Mouse (Mus musculus): Measurements from ENCODE around the gene Scarf1.

Scarf1 gene

DNA sequence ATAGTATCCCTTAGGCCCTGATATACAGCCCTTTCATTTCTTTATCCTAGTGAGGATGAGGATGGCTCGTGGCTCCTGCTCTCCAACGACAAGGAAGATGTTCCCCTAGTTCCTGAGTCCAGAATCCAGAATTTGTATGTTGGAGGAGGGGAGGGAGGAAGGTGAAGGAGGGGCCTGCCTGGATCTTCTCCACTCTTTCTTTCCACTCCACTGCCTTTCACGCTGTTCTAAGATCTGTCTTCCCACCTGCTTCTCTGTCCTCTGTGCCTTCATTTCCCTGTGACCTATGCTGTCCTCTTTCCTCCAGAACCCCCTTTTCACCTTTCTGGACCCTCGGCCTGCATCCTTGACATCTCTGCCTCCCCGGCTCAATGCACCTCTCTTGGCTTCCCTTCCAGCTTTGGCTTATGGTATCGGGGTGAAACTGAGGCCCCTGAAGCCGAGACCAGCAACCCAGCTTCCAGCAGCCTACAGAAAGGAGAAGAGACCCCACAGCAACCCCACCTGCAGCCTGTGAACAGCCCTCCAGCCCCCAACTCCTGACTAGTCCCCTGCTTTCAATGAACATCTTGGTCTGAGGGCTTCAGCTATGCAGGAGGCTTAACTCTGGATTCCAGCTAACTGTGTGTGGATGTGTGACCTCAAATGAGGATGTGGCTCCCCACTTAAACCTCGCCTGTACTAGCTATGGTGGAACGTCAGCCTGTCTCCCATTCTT lies 880 bp upstream of the Scarf1 start:
- DNase-seq (ENCODE audit: low spot score in 2 of 2) = no peak

DNA sequence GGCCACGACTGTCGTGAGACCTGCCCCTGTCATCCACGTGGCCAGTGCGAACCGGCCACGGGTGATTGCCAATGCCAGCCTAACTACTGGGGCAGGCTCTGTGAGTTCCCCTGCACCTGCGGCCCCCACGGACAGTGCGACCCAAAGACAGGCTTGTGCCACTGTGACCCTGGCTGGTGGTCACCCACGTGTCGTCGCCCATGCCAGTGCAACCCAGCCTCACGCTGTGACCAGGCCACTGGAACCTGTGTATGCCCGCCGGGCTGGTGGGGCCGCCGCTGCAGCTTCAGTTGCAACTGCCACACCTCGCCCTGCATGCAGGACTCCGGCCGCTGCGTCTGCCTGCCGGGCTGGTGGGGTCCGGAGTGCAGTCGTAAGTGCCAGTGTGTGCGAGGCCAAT lies 1.8 kb downstream of the Scarf1 start:
- no peak for DNase-seq (ENCODE audit: low spot score in 2 of 2)

DNA sequence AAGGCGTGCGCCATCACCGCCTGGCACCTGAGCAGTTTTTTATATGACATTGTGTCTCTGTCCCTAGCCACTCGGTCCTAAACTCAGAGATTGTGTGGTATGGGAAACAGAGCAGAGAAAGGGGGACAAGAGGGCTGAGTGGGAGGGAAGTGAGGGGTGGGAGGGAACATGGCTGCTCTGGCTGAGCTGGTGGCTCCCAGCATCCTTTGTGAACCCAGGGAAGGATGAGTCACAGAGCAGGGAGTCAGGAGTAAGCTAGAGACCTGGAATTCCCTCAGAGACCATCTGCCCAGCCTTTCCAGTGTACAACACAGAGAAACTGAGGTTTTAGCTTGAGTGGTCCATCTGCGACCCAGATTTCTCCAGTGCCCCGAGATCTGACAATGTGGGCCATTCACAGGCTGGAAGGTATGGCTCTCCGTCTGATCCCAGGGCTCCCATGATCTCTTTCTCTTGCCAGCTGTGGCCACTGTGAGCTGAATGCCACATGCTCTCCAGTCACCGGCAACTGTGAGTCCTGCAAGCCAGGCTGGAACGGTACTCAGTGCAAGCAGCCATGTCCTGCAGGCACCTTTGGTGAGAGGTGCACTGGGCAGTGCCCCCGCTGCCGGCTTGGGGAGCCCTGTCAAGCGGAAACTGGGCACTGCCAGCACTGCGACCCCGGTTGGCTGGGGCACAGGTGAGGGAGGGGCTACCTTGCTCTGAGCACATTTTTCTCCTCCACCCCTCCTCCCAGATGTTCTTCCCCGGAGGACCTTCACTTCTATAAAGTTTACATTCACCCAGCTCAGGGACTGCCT lies 6.7 kb downstream of the Scarf1 start:
- no peak for DNase-seq (ENCODE audit: low spot score in 2 of 2)

DNA sequence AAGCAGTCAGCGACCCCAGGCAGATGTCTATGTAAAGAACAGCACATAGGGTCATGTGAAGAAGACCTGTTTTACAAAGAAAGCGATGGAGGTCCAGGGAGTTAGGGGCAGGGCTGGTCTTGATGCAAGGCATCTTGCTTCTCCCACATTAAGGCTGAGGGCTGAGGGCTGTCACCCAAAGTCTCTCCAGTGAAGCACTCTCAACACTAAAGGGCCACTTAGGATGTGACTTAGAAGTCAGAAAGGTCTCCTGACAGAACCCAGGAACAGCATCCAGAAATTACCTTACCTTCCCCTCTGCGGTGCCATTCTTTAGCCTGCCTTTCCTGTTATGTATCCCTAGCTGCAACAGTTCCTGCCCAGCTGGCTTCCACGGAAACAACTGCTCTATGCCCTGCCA lies 8.3 kb downstream of the Scarf1 start:
- no peak for DNase-seq (ENCODE audit: low spot score in 2 of 2)

DNA sequence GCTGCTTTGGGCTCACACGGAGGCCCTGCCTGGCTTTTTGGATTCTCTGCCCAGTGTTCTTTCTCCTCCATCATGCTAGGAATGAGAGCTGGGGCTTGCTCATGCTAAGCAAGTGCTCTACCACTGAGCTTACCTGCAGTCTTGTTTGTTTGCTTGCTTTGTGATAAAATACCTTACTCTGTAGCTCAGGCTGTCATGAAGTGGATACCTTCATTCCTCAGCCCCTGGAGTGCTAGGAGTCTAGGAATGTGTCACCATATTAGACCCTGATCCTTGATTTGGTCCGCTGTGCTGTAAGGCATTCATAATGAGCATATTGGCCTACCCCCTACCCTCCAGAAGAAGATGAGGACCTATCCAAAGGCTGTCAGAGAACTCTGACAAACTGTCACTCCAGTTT lies 9.5 kb downstream of the Scarf1 start:
- DNase-seq (ENCODE audit: low spot score in 2 of 2) = no peak

DNA sequence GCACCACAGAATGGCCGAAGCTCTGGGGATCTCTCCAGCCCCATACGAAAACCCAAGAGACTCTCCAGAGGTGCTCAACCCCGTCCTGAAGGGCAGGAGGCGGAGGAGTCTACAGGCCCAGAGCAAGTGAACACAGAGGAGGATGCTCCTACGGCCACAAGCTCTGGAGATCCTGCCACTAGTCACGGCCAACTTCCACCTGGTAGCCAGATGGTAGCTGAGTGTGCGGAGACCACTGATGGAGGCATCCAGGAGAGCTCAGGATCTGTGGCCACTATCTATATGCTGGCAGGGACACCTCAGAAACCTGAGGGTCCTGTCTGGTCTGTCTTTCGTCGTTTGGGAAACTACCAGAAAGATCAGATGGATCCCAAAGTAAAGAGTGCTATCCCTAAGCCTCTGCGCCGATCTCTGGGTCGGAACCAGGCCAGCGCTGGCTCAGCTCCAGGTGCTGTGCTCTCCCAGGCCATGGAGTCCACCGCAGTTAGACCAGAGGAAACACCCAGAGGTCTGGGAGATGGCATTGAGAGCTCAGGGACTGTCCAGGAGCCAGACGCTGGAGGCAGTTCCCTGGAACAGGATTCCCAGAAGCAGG lies 12.3 kb downstream of the Scarf1 start:
- no peak for DNase-seq (ENCODE audit: low spot score in 2 of 2)

DNA sequence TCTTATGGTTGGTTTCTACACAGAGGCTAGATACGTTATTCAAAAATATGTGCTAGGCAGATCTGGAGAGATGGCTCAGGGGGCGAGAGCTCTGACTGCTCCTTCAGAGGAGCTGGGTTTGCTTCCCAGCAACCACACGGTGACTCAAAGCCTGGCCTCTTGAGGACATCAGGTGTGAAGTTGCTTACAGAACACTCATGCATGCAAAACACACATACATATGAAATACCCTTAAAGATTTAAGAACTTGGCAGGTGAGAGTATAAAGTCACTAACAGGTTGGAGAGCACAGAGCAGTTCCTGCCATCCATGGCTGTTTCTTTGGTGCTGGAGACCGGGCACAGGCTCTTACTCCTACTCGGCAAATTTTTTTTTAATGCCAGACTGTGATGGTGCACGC lies 13.6 kb downstream of the Scarf1 start:
- DNase-seq (ENCODE audit: low spot score in 2 of 2) = no peak

DNA sequence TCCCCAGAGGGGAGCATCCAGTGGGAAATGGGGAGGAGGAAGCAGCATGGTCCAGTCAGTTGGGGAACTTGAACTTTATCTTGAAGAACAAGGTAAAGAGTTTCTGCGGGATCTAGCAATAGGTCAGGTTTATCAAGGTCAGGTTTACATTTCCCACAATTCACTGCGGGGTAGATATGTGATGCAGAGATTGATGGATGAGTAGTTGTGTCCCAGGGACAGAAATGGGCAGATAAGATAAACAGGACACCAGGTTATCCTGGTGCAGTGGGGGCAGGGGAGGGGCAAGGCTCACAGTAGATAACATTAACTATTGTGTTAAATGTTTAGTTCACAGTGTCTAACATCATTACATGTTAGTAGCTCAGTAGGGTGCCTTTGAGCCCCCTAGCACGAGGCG lies 16.4 kb downstream of the Scarf1 start:
- DNase-seq (ENCODE audit: low spot score in 2 of 2) = no peak

DNA sequence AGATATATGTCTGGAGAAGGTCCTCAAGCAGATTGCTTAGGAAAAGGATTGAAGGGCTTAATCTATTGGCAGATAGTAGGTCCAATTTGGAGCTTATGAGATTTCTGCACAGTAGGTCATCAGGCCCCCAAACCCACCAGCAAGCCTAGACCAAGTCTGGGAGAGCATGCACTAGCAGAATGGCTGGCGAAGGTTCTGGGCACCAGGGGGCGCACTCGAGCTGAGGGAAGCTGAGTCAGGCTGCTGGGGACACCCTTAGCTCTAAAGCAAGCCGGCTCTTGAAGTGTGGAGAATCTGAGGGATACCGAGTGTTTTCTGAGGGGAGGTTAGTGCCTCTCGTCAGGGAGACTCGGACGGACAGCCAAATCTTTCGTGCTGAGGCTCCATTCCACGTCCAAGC lies 17.0 kb downstream of the Scarf1 start:
- peak; percentile 89 to 99 for DNase-seq (ENCODE audit: low spot score in 2 of 2)

DNA sequence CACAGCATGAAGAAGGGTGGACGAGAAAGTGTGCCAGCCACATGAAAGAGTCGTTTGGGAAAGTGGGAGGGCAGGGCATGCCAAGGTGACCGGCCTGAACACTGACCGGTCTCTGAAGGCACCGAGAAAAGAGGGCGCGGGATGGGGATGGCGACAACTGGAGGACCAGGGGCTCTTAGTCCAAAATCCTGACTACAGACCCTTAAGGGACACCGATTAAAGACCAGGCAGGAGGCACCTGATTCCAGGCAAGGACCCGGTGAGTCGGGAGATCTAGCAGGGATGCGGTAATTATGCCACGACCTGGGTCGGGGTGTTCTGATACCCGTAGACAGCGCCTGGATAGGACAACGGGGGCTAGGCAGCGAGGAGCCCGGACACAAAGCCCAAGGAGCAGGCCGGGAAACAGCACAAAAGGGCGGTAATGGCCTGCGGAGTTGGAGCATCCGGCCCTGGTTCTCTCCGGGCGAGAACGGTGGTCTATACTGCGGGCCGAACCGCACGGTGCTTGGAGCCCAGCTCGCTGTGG lies 17.6 kb downstream of the Scarf1 start:
- no peak for DNase-seq (ENCODE audit: low spot score in 2 of 2)

DNA sequence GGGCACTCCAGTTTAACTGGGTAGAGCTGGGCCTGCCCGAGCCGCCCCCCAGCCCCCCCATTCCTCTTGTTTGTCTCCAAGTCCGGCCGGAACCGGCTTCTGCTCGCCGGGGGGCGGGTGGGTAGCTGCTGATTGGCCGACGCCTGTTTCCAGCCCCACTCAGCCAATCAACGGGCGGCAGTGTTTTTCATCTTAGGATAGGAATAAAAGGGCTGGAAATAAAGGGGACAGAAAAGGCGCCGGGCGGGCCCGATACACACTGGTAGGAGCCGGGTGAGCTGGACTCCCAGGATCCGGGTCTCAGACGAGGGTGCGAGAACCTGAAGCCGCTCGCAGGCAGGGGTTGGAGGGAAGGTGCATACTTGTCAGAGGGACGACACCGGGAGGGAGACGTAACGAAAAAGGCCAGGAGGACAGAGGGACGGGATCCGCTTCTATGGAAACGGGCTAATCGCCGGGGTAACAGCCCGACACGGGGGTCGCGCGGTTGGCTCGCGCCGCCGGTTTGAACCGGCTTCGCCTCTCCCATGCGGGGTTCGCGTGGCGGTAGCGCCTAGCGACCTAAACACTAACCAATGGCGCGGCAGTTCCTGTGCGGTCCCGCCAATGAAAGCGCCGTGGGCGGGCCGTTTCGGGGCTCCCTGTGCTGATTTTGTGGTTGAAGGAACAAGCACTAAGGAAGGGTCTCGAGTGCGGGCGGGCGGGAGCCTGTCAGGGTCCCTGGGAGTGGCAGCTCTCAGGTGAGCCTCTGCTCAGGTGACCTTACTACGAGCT lies 18.3 kb downstream of the Scarf1 start, which contains the start of gene Slc43a2:
Slc43a2 (plus strand) TSS at position 226 of the 774 bp plus-strand sequence.
- DNase-seq (ENCODE audit: low spot score in 2 of 2) = peak; percentile 88 to 90

DNA sequence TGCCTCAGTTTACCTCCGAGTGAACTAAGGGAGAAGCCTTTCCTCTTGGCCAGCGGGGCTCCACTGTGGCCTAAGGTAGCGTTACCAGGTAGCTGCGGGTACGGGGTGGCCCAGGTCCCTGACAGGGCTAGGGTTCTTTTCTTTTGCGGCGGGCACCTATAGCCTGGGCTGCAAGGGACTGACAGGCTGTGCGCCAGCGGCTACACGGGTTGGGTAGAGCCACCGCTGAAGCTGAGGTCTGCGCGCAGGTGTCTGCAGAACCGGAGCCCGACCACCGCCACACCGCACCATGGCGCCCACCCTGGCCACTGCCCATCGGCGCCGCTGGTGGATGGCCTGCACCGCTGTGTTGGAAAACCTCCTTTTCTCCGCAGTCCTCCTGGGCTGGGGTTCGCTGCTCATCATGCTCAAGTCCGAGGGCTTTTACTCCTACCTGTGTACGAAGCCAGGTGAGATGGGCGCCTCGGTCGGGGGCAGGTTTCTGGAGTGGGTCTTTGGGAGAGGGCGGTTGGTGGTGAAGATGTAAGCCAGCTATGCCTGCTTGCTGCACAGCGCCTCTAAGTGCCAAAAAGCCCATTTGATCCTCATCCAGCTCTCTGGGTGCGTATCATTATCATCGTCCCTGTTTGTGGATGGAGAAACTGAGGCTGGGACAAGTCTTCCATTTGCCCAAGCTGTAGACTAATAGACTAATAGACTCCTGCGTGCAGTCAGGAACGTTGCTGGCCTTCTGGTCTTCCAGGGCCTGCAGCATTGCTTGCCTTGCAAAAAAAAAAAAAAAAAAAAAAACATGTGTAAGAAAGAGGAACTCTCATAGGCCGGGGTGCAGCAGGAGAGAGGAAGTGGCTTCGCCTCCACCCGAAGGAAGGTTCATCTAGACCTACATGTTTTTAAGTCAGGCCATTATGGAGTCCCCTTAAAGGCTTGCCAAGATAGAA lies 19.3 kb downstream of the Scarf1 start:
- no peak for DNase-seq (ENCODE audit: low spot score in 2 of 2)

DNA sequence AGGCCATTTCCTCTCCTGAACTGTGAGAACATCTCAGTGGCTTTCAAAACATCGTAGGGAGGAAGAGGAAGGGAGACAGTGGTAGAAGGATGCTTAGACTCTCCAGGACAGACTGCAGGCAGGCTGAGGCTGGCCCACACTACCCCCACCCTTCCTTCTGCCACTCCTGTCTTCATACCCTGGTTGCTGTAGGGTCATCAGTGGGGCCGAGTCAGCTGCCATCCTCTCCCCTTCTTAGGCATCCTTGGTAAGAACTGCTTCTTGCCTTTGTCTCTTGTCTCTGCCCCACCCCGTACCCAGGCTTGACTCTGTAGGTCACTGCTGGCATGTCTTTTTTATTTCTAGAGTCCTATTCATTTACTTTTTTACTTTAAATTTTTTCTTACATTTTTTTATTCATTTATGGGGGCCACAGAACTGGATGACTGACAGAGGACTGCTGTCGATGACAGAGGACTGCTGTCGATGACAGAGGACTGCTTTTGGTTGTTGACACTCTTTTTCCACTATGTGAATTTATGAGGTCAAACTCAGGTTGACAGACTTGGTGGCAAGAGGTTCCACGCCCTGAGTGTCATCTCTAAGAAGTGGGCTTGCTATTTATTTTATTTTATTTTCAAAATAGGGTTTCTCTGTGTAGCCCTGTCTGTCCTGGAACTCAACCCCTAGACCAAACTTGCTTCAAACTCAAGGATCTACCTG lies 20.1 kb downstream of the Scarf1 start:
- DNase-seq (ENCODE audit: low spot score in 2 of 2) = no peak

DNA sequence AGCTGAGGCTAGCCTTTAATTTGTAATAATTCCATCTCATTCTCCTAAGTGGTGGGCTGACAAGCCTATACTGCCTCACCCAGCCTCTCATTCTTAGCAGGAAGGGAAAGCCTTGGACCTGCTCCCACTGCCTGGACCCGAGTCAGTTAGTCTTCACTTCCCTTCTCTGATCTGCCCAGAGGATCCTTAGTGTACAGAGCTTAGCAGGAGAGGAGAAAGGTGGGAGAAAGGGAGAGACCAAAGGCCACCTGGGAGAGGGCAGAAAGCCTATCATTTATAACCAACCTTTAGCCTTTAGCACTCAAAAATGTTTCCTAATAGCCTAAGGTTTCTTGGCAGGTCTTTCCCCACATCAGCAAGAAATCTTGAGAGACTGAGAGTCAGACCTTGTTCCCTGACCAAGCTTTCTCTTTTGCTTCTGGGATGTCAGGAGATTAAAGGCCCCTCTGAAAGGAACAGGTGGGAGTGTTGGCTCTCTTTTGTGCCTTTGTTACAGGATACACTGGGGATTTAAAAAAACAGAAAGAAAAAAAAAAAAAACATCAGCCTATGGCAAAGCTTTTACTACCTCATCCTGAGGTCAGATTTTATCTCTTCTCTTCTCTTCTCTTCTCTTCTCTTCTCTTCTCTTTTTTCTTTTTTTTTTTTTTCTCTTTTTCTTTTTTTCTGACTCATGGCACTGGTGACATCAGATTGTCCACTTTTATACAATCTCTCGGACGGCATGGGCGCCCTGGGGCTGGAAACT lies 21.1 kb downstream of the Scarf1 start:
- no peak for DNase-seq (ENCODE audit: low spot score in 2 of 2)

DNA sequence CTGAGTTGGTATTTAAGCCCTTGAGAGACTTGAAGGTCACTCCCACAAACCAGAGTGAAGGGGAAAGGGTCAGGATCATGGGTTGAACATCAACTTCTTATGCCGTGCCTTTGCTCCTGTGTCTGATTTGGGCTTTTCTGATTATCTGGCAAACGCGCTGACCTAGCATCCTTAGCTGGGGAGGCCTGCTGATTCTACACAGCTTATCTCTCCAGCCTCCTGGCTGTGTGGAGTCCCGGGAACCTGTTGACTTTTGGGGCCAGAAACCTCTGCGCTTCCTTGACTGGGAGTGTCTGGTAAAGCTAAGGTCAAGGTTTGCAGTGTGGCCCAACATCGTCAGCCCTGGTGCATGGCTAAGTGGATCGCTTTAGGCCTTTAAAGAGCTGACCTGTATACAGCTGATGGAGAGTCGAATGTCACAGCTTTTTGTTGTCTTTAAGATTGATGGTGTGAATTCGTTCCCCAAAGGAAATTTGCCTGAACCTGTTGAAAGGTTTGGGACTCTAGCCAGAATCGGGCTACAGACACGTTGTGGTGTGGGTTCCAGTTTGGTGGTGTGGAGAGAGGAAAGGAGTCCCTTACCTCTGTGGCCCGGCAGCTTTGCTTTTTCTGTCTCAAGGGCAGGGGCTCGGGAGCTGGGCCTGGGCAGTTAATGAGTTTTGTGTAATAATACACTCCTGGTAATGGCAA lies 21.9 kb downstream of the Scarf1 start:
- DNase-seq (ENCODE audit: low spot score in 2 of 2) = no peak

DNA sequence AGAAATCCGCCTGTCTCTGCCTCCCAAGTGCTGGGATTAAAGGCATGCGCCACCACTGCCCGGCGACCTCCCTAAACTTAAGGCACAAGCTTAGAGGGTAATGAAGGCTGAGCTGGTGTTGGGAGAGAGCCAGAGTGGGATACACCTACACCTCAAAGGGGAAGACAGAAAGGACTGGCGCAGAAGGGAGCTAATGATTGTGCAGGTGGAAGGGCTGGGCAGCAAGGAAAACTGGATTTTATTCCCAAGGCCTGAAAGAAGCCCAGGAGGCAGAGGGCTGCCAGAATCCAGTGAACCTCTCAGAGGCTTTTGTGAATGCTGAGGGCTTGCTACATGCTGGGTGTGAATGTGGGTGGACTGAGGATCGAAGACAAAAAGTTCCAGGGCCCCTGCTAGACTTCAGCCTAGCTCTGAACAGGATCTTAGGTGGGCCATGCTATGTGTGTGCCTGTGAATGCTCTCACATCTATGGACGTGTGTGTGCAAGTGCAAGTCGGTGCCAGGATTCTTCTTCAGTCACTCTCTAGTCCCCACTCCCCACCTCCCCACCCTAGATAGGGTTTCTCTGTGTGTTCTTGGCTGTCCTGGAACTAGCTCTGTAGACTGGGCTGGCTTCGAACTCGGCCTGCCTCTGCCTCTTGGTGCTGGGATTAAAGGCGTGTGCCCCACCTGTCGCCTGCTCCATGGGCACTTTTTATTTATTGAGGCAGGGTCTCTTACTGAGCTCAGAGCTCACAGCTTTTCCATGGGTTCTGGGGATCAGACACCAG lies 23.1 kb downstream of the Scarf1 start:
- DNase-seq (ENCODE audit: low spot score in 2 of 2) = no peak

DNA sequence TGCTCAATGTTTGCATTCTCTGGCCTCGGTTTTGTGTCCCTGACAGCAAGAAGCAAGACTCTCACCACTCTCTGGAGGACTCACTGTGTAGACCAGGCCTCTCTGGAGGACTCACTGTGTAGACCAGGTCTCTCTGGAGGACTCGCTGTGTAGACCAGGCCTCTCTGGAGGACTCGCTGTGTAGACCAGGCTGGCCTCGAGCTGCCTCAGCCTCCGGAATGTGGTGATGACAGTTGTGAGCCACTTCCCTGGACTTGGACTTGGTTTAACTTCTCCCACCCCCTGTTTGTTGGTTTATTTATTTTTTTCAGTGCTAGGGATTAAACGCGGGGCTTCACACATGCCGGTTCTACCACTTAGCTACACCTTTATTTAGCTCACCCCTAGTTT lies 23.7 kb downstream of the Scarf1 start:
- DNase-seq (ENCODE audit: low spot score in 2 of 2) = no peak

Measured in urinary bladder, adult 18-20 months (tissue).